Comparison of ENCODE assay signal across 20 mouse cellular contexts in genomic region chr8:79619353-79619752, GRCm38 (mm10).
"Had no signal": no experiment of that assay in that cellular context is flagged by ENCODE, and none has a peak within 500 bp of the region (broad histone marks: within the 10 kb centered on the region; RNA-seq: fewer than 3 reads in every experiment).

No protein-coding gene starts in this region.

- H3K36me3 ChIP-seq: limb, embryonic 12.5 days; limb, embryonic 15.5 days; midbrain, embryonic 12.5 days; midbrain, embryonic 15.5 days; neural tube, embryonic 12.5 days; neural tube, embryonic 15.5 days; stomach, embryonic 15.5 days had no signal

- H3K27ac ChIP-seq: limb, embryonic 12.5 days; limb, embryonic 15.5 days; liver, embryonic 14.5 days; macrophage; midbrain, embryonic 12.5 days; midbrain, embryonic 15.5 days; neural tube, embryonic 12.5 days; neural tube, embryonic 15.5 days had no signal

- H3K4me3 ChIP-seq: limb, embryonic 12.5 days; limb, embryonic 15.5 days; midbrain, embryonic 12.5 days; midbrain, embryonic 15.5 days; neural tube, embryonic 12.5 days; neural tube, embryonic 15.5 days; stomach, embryonic 15.5 days had no signal

- H3K27me3 ChIP-seq: limb, embryonic 12.5 days; limb, embryonic 15.5 days; midbrain, embryonic 12.5 days; midbrain, embryonic 15.5 days; neural tube, embryonic 12.5 days; neural tube, embryonic 15.5 days; stomach, embryonic 15.5 days had no signal

- DNase-seq: kidney, postnatal 14 days; kidney, postnatal 4 days; left cerebral cortex, postnatal 4 days; liver, postnatal 0 days; right cerebral cortex, adult 18-20 months; right cerebral cortex, postnatal 14 days; right cerebral cortex, postnatal 4 days; thymus, adult 18-20 months; thymus, postnatal 36 days had no signal

- H3K9ac ChIP-seq: limb, embryonic 15.5 days; liver, postnatal 0 days; lung, embryonic 14.5 days; midbrain, embryonic 12.5 days; midbrain, embryonic 15.5 days; neural tube, embryonic 12.5 days; neural tube, embryonic 15.5 days; stomach, embryonic 15.5 days had no signal

- ATAC-seq: liver, postnatal 0 days; lung, postnatal 0 days; midbrain, embryonic 15.5 days had no signal

- H3K9me3 ChIP-seq: limb, embryonic 12.5 days; limb, embryonic 15.5 days; midbrain, embryonic 12.5 days; midbrain, embryonic 15.5 days; neural tube, embryonic 12.5 days; neural tube, embryonic 15.5 days; stomach, embryonic 15.5 days had no signal

- H3K4me1 ChIP-seq: limb, embryonic 12.5 days; midbrain, embryonic 15.5 days; neural tube, embryonic 15.5 days had no signal

- H3K4me2 ChIP-seq: limb, embryonic 12.5 days; limb, embryonic 15.5 days; midbrain, embryonic 12.5 days; midbrain, embryonic 15.5 days; neural tube, embryonic 12.5 days; neural tube, embryonic 15.5 days; stomach, embryonic 15.5 days had no signal
